Mouse (Mus musculus) thymus, adult 2 months (tissue): Measurements from ENCODE around the gene Ppp1r32.

Experiments used
- CTCF ChIP-seq: fragments of 200-500 bp; IDR thresholded peaks from 2 replicates; pipeline ENCODE4 v1.5.1; 2012; ENCODE audit warnings: mild to moderate bottlenecking, control low read depth, low read length, moderate library complexity, borderline replicate concordance; ENCODE audit not compliant: control insufficient read depth, poor library complexity, insufficient read depth; ENCODE audit errors: extremely low read depth
- POLR2A ChIP-seq: fragments of 200-500 bp; IDR thresholded peaks from 2 replicates; pipeline ENCODE4 v1.6.1; 2012; ENCODE audit warnings: mild to moderate bottlenecking, low read length, control low read depth, moderate library complexity; ENCODE audit not compliant: control insufficient read depth, poor library complexity, insufficient read depth; ENCODE audit errors: extremely low read depth

DNA sequence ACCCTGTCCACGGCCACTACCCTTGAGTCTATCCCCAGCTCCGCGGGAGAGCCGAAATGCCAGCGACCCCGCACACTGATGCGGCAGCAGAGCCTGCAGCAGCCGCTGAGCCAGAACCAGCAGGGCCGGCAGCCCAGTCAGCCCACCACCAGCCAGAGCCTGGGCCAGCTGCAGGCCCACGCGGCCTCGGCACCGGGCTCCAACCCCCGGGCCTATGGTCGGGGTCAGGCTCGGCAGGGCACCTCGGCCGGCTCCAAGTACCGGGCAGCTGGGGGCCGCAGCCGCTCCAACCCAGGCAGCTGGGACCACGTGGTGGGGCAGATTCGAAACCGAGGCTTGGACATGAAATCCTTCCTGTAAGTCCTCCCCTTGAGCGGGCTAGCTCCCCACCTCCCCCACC is 56.4 kb downstream of the Ppp1r32 start:
- TF ChIP-seq CTCF (no peak), POLR2A (no peak)
